Mouse (Mus musculus) liver (tissue): ENCODE results near the gene Dppa3.

Experiments
- DNase-seq: peaks from one replicate; pipeline ENCODE4 v3.0.0-alpha.2; 2020; ENCODE audit warnings: mixed read lengths

Dppa3 gene

DNA sequence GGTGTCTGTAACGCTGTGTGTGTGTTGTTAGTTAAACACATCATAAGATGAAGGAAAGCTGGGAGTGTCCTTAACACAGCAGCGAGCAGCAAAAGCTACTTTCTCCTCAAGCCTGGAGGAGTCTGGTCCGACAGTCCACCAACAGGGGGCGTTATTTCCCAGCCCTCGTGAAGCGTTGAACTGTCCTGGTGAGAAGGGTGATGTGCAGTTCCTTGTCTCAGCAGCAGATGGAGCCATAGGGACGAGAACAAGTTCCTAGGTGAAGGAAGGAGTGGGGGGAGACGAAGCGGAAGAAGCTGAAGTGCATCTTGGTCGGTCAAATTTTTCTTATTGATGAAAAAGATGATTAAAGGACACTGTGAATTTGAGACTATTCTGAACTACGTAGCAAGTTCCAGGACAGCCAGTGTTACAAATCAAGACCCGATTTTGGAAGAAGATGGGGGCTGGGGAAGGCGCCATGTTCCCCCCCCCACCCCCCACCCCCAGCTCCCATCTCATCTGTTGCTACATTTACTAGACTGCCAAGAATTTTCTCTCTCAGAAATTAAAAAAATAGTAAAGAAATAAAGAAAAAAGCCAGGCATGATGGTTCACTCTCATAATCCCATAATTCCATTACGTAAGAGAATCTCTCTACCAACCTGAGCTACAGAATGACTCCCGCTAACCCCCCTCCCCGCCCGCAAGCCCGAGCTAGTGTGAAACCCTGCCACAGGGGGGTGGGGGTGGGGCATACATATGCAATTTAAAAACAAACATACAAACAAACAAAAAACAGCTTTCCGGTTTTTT is 43.4 kb downstream of the Dppa3 start:
- peak; percentile 92 for DNase-seq

GRCm38 (mm10) chr6:122670201-122670551 is 44.0 kb downstream of the Dppa3 start:
- no peak for DNase-seq

DNA sequence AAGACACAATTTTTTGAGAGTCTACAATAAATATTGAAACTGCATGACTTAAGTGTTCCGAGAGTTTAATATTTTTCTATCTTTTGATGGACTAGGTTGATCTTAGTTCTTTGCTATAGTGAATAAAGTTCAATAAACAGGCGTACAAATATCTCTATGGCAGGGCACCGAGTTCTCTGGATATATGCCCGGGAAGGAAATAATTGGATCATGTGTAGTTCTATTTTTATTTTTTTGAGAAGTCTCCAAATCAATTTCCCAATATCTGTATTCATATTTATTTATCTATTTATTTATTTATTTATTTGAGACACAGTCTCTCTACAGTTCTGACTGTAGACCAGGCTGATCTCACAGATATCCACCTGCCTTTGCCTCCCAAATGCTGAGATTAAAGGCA is 44.6 kb downstream of the Dppa3 start:
- no peak for DNase-seq

GRCm38 (mm10) chr6:122672746-122673145 is 46.5 kb downstream of the Dppa3 start:
- DNase-seq = no peak
